Mouse (Mus musculus) MEL-GATA-1-ER (cell line): ENCODE results near the gene Fam136a.
"Not testable (repeated sequence)": the region's sequence is repeated elsewhere in the genome, so short reads cannot be mapped to it uniquely, and the experiment has no call there.

Experiments used
- DNase-seq: peaks from one replicate; pipeline ENCODE4 v3.0.0-alpha.2; 2012; ENCODE audit warnings: low read depth; ENCODE audit errors: extremely low read depth

Gene Fam136a

DNA sequence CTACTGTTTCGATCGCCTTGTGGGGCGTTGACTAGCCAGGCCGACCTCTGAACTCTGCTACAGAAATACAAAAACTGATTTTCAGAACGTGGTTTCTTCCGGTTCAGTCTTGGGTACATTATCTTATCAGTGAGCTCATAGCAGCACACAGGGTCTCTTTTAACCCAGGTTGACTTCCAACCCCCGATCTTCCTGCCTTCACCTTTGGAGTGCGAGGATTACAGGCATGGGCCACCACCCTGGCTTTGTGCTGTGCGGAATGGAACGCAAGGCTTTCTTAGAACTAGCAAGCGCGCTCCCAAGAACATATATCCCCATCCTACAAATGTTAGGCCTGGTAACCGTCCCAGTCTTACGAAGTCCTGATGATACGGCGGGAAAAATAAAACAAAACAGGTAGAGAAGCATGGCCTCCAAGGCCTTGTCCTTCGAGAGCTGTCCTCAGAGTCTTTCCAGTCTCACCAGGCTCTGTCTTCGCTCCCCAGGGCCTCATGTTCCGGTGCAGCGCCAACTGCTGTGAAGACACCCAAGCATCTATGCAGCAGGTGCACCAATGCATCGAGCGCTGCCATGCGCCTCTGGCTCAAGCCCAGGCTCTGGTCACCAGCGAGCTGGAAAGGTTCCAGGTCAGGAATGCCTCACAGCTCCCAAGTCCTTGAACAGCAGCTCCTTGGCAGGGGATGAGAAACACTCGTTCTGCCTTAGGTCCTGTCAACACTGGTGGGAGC, 843 bp downstream of the Fam136a start:
- DNase-seq, result no peak

DNA sequence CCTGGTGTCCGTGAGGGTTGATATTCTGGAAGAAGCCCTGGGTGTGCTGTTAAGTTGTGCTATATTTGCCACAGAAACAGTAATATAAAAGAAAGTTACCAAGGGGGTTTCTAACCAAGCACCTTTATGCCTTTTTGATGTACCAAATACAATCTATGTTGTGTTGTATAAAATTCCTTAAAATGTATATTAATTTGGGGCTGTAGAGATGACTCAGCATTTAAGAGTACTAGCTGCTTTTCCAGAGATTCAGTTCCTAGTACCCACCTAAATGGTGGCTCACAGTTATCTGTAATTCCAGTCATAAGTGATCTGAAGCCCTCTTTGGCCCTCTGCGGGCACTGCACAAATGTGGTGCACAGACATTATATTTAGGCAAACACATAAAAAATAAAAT, 1.4 kb downstream of the Fam136a start:
- no peak for DNase-seq

DNA sequence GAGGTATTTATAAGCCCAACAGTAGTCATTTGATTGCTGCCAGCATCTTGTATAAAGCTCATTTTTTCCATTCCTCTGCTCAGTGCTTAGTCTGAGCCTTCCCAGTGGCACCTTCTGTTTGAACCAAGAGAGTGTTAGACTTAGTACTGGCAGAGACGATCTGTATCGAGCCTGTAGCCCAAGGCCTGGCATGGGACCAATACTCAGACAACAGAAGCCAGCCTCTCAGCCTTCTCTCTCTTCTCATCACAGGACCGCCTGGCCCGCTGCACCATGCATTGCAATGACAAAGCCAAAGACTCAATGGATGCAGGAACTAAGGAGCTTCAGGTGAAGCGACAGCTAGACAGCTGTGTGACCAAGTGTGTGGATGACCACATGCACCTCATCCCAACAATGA, 3.0 kb downstream of the Fam136a start:
- no peak for DNase-seq

GRCm38 (mm10) chr6:86370093-86370713, 4.8 kb downstream of the Fam136a start:
- no peak for DNase-seq

GRCm38 (mm10) chr6:86370764-86371339, 5.4 kb downstream of the Fam136a start, which contains the start of gene Snrpg:
Snrpg (plus strand) TSS chr6:86371304.
- DNase-seq, result no peak

DNA sequence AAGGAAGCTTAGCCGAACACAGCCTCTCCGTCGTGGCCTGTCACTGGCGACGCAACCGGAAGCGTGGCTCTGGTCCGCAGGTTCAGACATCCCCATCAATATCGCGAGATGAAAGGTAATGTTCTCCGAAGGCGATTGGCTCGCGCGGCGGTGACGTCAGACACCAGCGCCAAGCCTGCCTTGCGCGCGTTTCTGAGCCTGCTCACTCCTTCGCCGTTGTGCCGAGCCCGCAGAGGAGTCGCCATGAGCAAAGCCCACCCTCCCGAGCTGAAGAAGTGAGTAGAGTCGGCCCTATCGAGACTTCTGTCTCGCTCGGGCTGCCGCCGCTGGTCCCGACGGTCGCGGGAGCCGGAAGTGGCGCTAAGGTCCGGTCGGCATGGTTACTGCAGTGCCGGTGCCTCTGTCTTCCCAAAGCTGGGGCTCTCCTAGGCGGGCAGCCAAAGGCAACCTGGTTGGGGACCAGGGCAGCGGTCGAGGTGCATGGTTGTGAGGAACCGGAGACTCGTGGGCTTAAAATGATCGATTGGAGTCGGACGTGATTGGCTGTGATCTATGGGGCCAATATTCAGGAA, 6.0 kb downstream of the Fam136a start:
- DNase-seq, result peak; percentile 95

- no peak for DNase-seq
Observed at GRCm38 (mm10) chr6:86371950-86372516, 6.6 kb downstream of the Fam136a start.

DNA sequence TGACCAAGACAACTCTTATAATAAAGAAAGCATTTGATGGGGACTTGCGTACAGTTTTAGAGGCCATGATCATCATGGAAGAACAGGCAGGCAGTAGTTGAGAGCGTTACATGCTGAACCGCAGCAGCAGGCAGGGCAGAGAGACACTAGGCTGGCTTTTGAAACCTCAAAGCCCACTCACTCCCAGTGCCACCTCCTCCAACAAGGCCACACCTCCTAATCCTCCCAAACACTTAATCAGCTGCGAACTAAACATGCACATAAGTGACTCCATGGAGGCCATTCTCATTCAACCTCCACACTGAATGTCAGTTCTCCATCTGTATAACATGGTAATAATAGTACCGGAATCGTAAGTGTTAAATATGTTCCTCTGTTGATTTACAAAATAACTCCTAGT, 8.1 kb downstream of the Fam136a start:
- DNase-seq, result no peak

DNA sequence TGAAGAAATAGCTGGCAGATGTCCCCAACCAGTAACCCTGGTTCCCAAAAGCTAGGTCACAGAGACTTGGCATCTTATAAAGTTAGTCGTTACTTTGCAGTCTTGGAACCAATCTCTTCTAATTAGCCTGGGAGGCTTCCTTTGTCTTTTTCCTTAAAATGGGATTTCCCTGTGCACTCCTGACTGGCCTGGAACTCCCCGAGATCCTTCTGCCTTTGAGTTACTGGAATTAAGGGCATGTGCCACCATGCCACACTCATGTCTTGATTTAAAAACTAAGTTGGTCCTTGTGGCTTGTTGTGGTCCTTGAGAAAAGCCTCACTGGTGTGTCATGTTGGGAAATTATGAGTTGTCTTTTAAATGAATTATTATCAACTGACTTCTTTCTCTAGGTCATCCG, 12.9 kb downstream of the Fam136a start:
- DNase-seq, result no peak

GRCm38 (mm10) chr6:86380112-86380511, 14.7 kb downstream of the Fam136a start:
- not testable (repeated sequence) for DNase-seq

GRCm38 (mm10) chr6:86382551-86382950, 17.1 kb downstream of the Fam136a start:
- no peak for DNase-seq

GRCm38 (mm10) chr6:86383370-86383769, 17.9 kb downstream of the Fam136a start:
- DNase-seq, result no peak

DNA sequence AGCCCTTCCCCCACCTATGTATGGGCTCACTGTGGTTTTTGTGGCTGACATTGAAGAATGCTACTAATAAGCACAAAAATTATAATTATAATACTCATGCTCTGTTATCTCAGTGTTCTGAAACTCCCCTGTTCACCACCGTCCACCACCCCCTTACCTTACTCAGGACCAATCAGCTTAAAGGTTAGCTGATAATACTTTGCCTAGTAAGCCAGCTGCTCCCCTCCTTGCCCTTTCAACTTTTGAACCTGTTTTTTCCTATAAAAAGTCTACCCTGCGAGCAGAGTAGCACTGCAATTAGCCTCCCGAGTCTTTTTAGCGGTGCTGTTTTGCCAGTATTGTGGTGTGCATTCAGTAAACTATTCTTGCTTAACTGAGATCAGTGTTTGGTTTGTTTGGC, 19.2 kb downstream of the Fam136a start:
- no peak for DNase-seq

DNA sequence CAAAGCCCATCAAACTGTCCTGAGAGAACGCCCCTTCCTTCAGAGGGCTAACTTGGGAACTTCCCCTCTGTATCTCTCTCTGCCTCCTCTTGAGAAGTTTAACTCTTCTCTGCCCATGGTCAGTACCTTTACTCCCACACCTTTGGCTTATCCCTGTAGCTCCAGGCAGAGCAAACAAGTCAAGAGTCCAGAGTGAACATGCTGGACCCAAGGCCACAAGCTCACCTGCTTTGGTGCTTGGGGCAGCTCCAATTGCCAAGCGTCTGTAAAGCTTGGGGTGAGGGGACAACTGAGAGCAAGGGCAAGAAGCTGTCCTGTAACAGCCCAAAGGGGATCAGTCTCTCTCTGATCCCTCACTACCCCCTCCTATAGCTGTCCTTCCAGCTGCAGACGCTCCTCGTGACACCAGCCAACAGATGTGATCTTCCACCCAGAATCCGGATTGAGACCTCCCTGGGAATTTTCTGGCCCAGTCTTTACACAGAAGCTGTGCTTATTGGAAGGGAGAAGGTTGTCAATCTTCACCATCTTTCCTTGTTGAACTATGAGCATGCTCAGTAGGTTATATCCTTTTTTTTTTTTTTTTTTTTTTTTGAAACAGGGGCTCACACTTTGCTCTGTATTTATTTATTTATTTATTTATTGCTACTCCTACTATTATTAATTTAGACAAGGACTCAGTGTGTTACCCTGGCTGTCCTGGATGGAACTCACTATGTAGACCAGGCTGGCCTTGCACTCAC, 20.1 kb downstream of the Fam136a start:
- no peak for DNase-seq

DNA sequence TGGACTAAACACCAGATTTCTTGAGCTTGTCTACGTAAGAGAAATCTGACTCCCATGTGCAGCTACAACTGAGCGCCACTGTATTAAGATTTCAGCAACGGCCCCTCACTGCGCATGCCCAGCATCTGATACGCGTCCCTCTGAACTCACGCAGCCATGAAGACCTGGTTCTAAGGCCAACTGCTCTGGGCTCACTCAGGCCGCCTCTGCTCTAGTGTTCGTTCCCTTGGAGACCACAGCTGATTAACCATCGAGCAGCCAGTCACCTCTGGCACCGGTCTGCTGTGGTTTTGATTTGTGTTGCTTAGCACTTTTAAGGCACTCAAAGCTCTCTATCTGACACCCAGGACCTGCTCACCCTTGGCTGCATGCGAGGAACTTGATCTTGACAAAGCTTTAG, 21.9 kb downstream of the Fam136a start:
- DNase-seq, result no peak

DNA sequence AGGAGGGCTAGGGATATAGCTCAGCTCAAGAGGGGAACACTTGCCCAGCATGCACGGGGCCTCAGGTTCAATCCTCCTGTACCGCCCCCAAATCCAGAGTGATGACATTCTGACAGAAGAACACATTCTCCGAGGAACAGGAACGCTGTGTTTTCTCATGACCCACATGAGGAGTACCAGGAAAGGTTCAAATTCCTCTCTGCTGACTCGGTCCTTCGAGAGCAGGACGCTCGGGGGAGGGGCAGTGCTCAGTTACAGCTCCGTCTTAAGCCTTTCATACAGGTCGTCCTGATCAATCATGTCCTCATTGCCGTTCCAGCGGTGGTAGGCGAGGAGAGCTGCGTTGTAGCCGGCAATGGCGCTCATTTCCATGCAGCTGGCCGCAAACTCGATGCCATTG, 23.0 kb downstream of the Fam136a start:
- DNase-seq, result no peak

- no peak for DNase-seq
Observed at GRCm38 (mm10) chr6:86391326-86391725, 25.9 kb downstream of the Fam136a start.

GRCm38 (mm10) chr6:86393187-86393586, 27.7 kb downstream of the Fam136a start:
- DNase-seq, result no peak

GRCm38 (mm10) chr6:86394078-86394720, 28.8 kb downstream of the Fam136a start:
- no peak for DNase-seq

- no peak for DNase-seq
Observed at GRCm38 (mm10) chr6:86395021-86395420, 29.6 kb downstream of the Fam136a start.

GRCm38 (mm10) chr6:86395969-86396368, 30.5 kb downstream of the Fam136a start:
- no peak for DNase-seq
